Comparison of ENCODE assay signal across 19 mouse cellular contexts in genomic region chr16:37622403-37622802, GRCm38 (mm10). TPM values are rescaled to one million over a fixed set of nuclear protein-coding genes. Genes with fewer than 3 reads are reported as not detected.
DNase-seq lines count a peak whose midpoint lies in the region; ATAC-seq and TF ChIP-seq lines count a peak whose summit lies in the region.
"Had no signal": no experiment of that assay in that cellular context is flagged by ENCODE, and none has a peak within 500 bp of the region (broad histone marks: within the 10 kb centered on the region; RNA-seq: fewer than 3 reads in every experiment).

No protein-coding gene starts in this region.

- no peak overlapping the region for H3K4me2 ChIP-seq in embryonic facial prominence, embryonic 14.5 days (ENCODE audit: low read depth, low read length)
- no peak overlapping the region for H3K4me2 ChIP-seq in hindbrain, postnatal 0 days (ENCODE audit: low read depth, low read length)
- H3K4me2 ChIP-seq in hindbrain, embryonic 11.5 days (replicated peaks; ENCODE audit: low read depth, low read length) = no peak overlapping the region
- H3K4me2 ChIP-seq: embryonic facial prominence, embryonic 12.5 days; embryonic facial prominence, embryonic 15.5 days; forebrain, embryonic 12.5 days had no signal

- no peaks in the 10 kb centered on the region for H3K27me3 ChIP-seq in embryonic facial prominence, embryonic 14.5 days (replicated peaks; ENCODE audit: control insufficient read depth, insufficient read depth, low read length)
- H3K27me3 ChIP-seq in embryonic facial prominence, embryonic 10.5 days (replicated peaks; ENCODE audit: low read depth, poor library complexity, severe bottlenecking) = no peaks in the 10 kb centered on the region
- no peaks in the 10 kb centered on the region for H3K27me3 ChIP-seq in hindbrain, postnatal 0 days (ENCODE audit: insufficient read depth, low read length)
- no peaks in the 10 kb centered on the region for H3K27me3 ChIP-seq in hindbrain, embryonic 11.5 days (ENCODE audit: control insufficient read depth, insufficient read depth, low read length)
- H3K27me3 ChIP-seq: embryonic facial prominence, embryonic 12.5 days; embryonic facial prominence, embryonic 15.5 days; forebrain, embryonic 12.5 days had no signal

- no peak overlapping the region for H3K27ac ChIP-seq in embryonic facial prominence, embryonic 14.5 days (replicated peaks; ENCODE audit: low read depth, low read length)
- H3K27ac ChIP-seq in embryonic facial prominence, embryonic 10.5 days (replicated peaks) = no peak overlapping the region
- peak overlapping the region; percentile 45; the same call in 1 of the 2 replicates for H3K27ac ChIP-seq in hindbrain, postnatal 0 days
- no peak overlapping the region for H3K27ac ChIP-seq in hindbrain, embryonic 11.5 days (ENCODE audit: low read depth, low read length)
- H3K27ac ChIP-seq: embryonic facial prominence, embryonic 12.5 days; embryonic facial prominence, embryonic 15.5 days; forebrain, embryonic 12.5 days had no signal

- H3K9ac ChIP-seq in embryonic facial prominence, embryonic 14.5 days (ENCODE audit: low read depth, low read length) = no peak overlapping the region
- no peak overlapping the region for H3K9ac ChIP-seq in hindbrain, postnatal 0 days (replicated peaks; ENCODE audit: low read length)
- no peak overlapping the region for H3K9ac ChIP-seq in hindbrain, embryonic 11.5 days (ENCODE audit: low read depth, low read length)
- H3K9ac ChIP-seq: embryonic facial prominence, embryonic 12.5 days; embryonic facial prominence, embryonic 15.5 days; forebrain, embryonic 12.5 days had no signal

- DNase-seq in cerebellum, adult 9-10 months = peak; percentile 58
- DNase-seq in cerebellum, adult 9-11 months = no peak
- DNase-seq in embryonic facial prominence, embryonic 14.5 days (ENCODE audit: low spot score) = peak; percentile 6
- no peak for DNase-seq in embryonic facial prominence, embryonic 10.5 days (ENCODE audit: low spot score)
- DNase-seq in hindbrain, postnatal 0 days (ENCODE audit: low spot score) = no peak
- DNase-seq in hindbrain, embryonic 11.5 days (ENCODE audit: low spot score) = no peak
- DNase-seq: adrenal gland, adult 2 months; adrenal gland, postnatal 10 days; adrenal gland, postnatal 25 days; embryo, embryonic 11 days had no signal

- ATAC-seq in embryonic facial prominence, embryonic 14.5 days (ENCODE audit: low read depth) = no peak
- no peak for ATAC-seq in hindbrain, postnatal 0 days
- ATAC-seq in hindbrain, embryonic 11.5 days (ENCODE audit: low FRiP score) = no peak
- ATAC-seq: forebrain, embryonic 14.5 days; forebrain, embryonic 16.5 days had no signal

- H3K36me3 ChIP-seq in embryonic facial prominence, embryonic 14.5 days (ENCODE audit: control insufficient read depth, insufficient read depth, low read length) = no peaks in the 10 kb centered on the region
- no peaks in the 10 kb centered on the region for H3K36me3 ChIP-seq in embryonic facial prominence, embryonic 10.5 days (replicated peaks)
- H3K36me3 ChIP-seq in hindbrain, postnatal 0 days (ENCODE audit: insufficient read depth, low read length) = no peaks in the 10 kb centered on the region
- H3K36me3 ChIP-seq in hindbrain, embryonic 11.5 days (ENCODE audit: control insufficient read depth, insufficient read depth, low read length) = no peaks in the 10 kb centered on the region
- H3K36me3 ChIP-seq: embryonic facial prominence, embryonic 12.5 days; embryonic facial prominence, embryonic 15.5 days; forebrain, embryonic 10.5 days; forebrain, embryonic 12.5 days had no signal

- no peaks in the 10 kb centered on the region for H3K9me3 ChIP-seq in embryonic facial prominence, embryonic 14.5 days (ENCODE audit: control insufficient read depth, low read length)
- no peaks in the 10 kb centered on the region for H3K9me3 ChIP-seq in embryonic facial prominence, embryonic 10.5 days
- H3K9me3 ChIP-seq in hindbrain, postnatal 0 days (ENCODE audit: low read length) = no peaks in the 10 kb centered on the region
- no peaks in the 10 kb centered on the region for H3K9me3 ChIP-seq in hindbrain, embryonic 11.5 days (ENCODE audit: control insufficient read depth, low read length)
- H3K9me3 ChIP-seq: embryonic facial prominence, embryonic 12.5 days; embryonic facial prominence, embryonic 15.5 days; forebrain, embryonic 10.5 days; forebrain, embryonic 12.5 days had no signal

- H3K4me3 ChIP-seq in embryonic facial prominence, embryonic 14.5 days (ENCODE audit: low read depth, low read length) = no peak overlapping the region
- no peak overlapping the region for H3K4me3 ChIP-seq in embryonic facial prominence, embryonic 10.5 days
- H3K4me3 ChIP-seq in hindbrain, postnatal 0 days (ENCODE audit: low read length) = no peak overlapping the region
- no peak overlapping the region for H3K4me3 ChIP-seq in hindbrain, embryonic 11.5 days (ENCODE audit: low read depth, low read length)
- H3K4me3 ChIP-seq: embryonic facial prominence, embryonic 12.5 days; embryonic facial prominence, embryonic 15.5 days; erythroblast, embryonic 14.5 days; forebrain, embryonic 10.5 days; forebrain, embryonic 12.5 days had no signal

- H3K4me1 ChIP-seq in embryonic facial prominence, embryonic 14.5 days (ENCODE audit: control insufficient read depth, insufficient read depth, low read length) = no peaks in the 10 kb centered on the region; the same call in 1 of the 2 replicates
- H3K4me1 ChIP-seq in embryonic facial prominence, embryonic 10.5 days = peaks cover 5% of the 10 kb centered on the region
- peaks cover 7% of the 10 kb centered on the region; the same call in 1 of the 2 replicates for H3K4me1 ChIP-seq in hindbrain, postnatal 0 days (ENCODE audit: insufficient read depth, low read length)
- H3K4me1 ChIP-seq in hindbrain, embryonic 11.5 days (replicated peaks; ENCODE audit: control insufficient read depth, insufficient read depth, low read length) = no peaks in the 10 kb centered on the region
- H3K4me1 ChIP-seq: embryonic facial prominence, embryonic 15.5 days had no signal

- WGBS in embryonic facial prominence, embryonic 14.5 days = 74% methylated on average over 3 of the region's 3 CpGs
- 84% methylated on average over 3 of the region's 3 CpGs for WGBS in embryonic facial prominence, embryonic 10.5 days
- WGBS in hindbrain, postnatal 0 days = 61% methylated on average over 3 of the region's 3 CpGs
- WGBS in hindbrain, embryonic 11.5 days = 82% methylated on average over 3 of the region's 3 CpGs

- no peak for TF ChIP-seq CTCF in hindbrain, postnatal 0 days (IDR thresholded peaks at IDR 0.05; ENCODE audit: low read depth)

RNA-seq across cellular contexts. Expression of gene Ndufb4, which starts 31.9 kb away (rescaled TPM):
- polyA plus RNA-seq in embryonic facial prominence, embryonic 14.5 days (2014; fragmentation: Nextera tagmentation; extraction: Ambion mirVana) = 53.0 and 74.3 TPM in 2 replicates
- polyA plus RNA-seq in embryonic facial prominence, embryonic 10.5 days (2016; fragmentation: Nextera tagmentation; extraction: Ambion mirVana) = 38.1 and 39.3 TPM in 2 replicates
- total RNA-seq in hindbrain, postnatal 0 days (2014; rRNA removed) = 23.0 and 31.3 TPM in 2 replicates
- polyA plus RNA-seq in hindbrain, postnatal 0 days (2015; fragmentation: Nextera tagmentation; extraction: Ambion mirVana) = 99.2 and 100 TPM in 2 replicates
- 54.0 and 60.0 TPM in 2 replicates for polyA plus RNA-seq in hindbrain, embryonic 11.5 days (2014; fragmentation: Nextera tagmentation; extraction: Ambion mirVana)

RNA-seq across cellular contexts. Expression of gene Hgd, which starts 42.5 kb away (rescaled TPM):
- polyA plus RNA-seq in embryonic facial prominence, embryonic 14.5 days (2014; fragmentation: Nextera tagmentation; extraction: Ambion mirVana) = not detected in 2 replicates
- polyA plus RNA-seq in embryonic facial prominence, embryonic 10.5 days (2016; fragmentation: Nextera tagmentation; extraction: Ambion mirVana) = 0.09 and 0.16 TPM in 2 replicates
- 7.3 TPM in 1 of 2 replicates, not detected in the other for total RNA-seq in hindbrain, postnatal 0 days (2014; rRNA removed)
- polyA plus RNA-seq in hindbrain, postnatal 0 days (2015; fragmentation: Nextera tagmentation; extraction: Ambion mirVana) = 0.11 and 0.26 TPM in 2 replicates
- polyA plus RNA-seq in hindbrain, embryonic 11.5 days (2014; fragmentation: Nextera tagmentation; extraction: Ambion mirVana) = not detected in 2 replicates
- total RNA-seq: adrenal gland, postnatal 25 days; common myeloid progenitor, adult 5-6 weeks; MEL had no signal
- polyA plus RNA-seq: adrenal gland, adult 2 months; embryonic facial prominence, embryonic 15.5 days; erythroblast, embryonic 14.5 days; forebrain, embryonic 10.5 days; forebrain, embryonic 14.5 days had no signal

Comparison
In these comparisons a context has a peak if more than half of its experiments do, and no peak if none do; other contexts are left out.
1. DNase-seq: peak in cerebellum, adult 9-10 months (single experiment) and embryonic facial prominence, embryonic 14.5 days (single experiment); none in cerebellum, adult 9-11 months (single experiment), embryonic facial prominence, embryonic 10.5 days (single experiment), hindbrain, postnatal 0 days (single experiment) and hindbrain, embryonic 11.5 days (single experiment).